Mouse (Mus musculus) gastrocnemius, postnatal 4 days (tissue): ENCODE results near the gene Gpr152. TPM values are rescaled to one million over a fixed set of nuclear protein-coding genes. Genes with fewer than 3 reads are reported as not detected.
A peak's percentile ranks its signal among the peaks of the same experiment; 100 is the strongest.

Source experiments
- DNase-seq, 2 experiments: peaks; one replicate each; pipeline ENCODE4 v3.0.0; 2021 to 2022; ENCODE audit warnings: low spot score in 2 of 2, mixed read lengths in 2 of 2
- total RNA-seq, 2 experiments: library from RNA; stranded (reverse); gene quantifications; 2 replicates each; pipeline ENCODE4 v1.2.3; 2021

The Gpr152 gene
- total RNA-seq, 2 experiments from 2014 or later: not detected

GRCm38 (mm10) chr19:4169810-4170209 is 30.2 kb downstream of the Gpr152 start:
- no peak for DNase-seq

DNA sequence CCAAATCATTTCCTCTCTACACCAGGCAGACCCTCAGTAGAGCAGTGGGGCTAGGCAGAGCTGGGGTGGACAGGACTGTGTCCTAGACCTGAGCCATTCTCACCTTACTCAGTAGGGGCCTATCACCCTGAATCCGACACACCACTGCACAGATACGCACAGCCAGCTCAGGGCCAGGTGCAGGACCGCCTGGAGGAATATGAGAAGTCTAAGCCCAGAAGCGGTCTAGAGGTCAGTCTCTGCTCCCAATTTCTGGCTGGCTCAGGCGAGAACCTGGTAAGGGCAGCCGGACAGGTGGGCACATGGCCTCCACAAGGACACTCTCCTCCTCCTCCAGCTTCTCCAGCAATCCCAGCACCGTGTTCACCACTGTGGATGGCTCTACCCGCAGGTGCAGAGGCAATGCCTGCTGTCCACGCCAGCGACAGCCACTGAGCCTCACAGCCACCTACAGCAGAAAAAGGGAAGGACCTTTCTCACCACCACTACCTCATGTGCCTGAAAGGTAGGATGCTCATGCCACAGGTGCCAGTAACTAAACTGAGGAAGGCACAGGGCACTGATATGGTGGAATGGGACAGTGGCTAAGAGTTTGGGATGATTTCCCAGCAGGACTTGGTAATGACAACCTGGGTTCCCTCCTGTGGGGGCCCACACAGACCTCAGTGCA is 31.3 kb downstream of the Gpr152 start:
- no peak for DNase-seq

- DNase-seq: peak in 1 of 2 experiments; percentile 61
Measured at GRCm38 (mm10) chr19:4171393-4172290, 32.1 kb downstream of the Gpr152 start.

- DNase-seq: no peak
Measured at GRCm38 (mm10) chr19:4172925-4173324, 33.3 kb downstream of the Gpr152 start.

GRCm38 (mm10) chr19:4175368-4175947 is 35.9 kb downstream of the Gpr152 start, which contains the start of gene Carns1:
TSS of gene Carns1 (minus strand) at chr19:4175479.
- no peak for DNase-seq

DNA sequence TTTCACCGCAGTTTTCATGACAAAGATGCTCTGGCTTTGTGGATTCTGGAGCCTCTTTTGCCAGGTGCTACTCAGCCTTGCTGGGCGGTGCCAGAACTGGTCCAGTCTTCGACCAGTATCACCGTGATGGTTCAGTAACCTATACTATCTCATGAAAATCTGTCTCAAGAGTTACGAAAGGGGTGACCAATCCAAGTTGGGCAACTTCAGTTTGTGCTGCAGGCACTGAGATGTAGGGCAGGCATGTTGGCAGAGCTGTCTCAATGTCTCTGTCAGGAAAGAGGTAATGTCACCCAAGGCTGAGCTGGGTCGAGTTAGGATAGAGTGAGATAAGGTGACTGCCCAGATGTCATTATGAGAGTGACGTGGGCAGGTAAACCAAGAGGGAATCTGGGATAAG is 40.8 kb downstream of the Gpr152 start:
- no peak for DNase-seq

DNA sequence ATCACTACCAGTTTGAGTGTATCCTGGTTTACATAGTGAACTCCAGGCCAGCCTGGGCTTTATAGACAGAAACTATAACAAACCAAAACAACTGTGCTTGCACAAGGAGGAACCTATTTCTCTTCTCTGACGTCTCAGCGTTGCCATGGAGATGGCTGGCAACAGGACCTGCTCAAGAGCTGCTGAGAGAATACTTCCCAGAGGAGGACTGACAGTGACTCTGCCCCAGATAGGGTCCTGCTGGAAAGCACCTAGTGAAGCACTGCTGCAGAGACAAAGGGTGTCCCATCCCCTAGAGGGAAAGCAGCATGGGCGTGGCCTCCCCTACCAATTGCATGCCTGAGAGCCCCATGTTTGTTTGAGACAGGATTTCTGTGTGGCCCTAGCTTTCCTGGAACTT is 42.3 kb downstream of the Gpr152 start:
- no peak for DNase-seq

- DNase-seq: no peak
Measured at GRCm38 (mm10) chr19:4183689-4184088, 44.1 kb downstream of the Gpr152 start.

GRCm38 (mm10) chr19:4184976-4185975 is 45.7 kb downstream of the Gpr152 start:
- DNase-seq: no peak

DNA sequence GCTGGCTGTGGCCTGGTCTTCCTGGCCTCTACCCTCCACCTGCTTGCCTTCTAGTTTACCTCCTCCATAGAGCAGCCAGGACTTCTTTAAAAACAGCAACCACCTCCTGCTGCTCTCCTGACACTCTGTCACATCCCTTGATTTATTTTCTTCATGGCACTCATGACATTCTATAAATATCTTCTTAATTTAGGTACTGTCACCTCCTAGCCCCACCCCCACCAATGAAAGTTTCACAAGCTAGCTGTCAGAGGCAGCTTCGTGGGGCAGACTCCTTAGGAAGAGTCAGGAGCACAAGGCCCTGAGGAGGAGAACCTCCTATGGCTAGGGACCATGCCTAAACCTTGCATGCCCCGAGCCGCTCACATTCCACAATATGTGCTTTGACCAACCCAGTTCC is 47.7 kb downstream of the Gpr152 start:
- no peak for DNase-seq

- DNase-seq: no peak
Measured at GRCm38 (mm10) chr19:4189051-4189620, 49.5 kb downstream of the Gpr152 start.

DNA sequence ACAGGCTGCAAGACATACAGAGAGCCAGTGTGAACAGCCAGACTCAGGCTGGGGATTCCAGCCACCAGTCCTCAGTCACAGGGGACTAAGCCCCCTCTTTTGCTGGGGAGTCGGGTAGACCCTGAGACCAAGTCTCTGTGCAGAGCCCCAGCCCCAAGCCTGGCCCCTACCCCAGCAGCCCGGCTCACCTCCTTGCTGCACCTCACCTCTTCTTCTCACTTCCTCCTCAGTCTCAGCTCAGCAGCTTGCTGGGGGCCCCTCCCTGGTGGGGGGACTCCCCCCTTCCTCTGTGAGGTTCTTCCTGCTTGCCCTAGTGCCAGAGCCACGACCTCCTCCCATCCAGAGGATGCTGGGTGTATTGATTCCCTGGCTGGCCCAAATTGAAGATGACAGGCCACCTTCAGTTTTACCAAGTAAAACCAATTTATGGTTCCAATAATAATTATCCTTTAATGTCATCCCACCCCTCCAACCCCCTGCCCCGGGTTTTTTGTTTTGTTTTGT is 51.3 kb downstream of the Gpr152 start, which contains the start of gene Tbc1d10c:
Gene Tbc1d10c, minus strand, starts transcription at position 454 of the 504 bp plus-strand sequence.
- DNase-seq: no peak

- DNase-seq: peak; percentile 98 to 99
Measured at GRCm38 (mm10) chr19:4191528-4192250, 52.1 kb downstream of the Gpr152 start, which contains the start of gene Ppp1ca. TSS of gene Ppp1ca (plus strand) at chr19:4192065.

- no peak for DNase-seq
Measured at GRCm38 (mm10) chr19:4192251-4192985, 52.8 kb downstream of the Gpr152 start.

DNA sequence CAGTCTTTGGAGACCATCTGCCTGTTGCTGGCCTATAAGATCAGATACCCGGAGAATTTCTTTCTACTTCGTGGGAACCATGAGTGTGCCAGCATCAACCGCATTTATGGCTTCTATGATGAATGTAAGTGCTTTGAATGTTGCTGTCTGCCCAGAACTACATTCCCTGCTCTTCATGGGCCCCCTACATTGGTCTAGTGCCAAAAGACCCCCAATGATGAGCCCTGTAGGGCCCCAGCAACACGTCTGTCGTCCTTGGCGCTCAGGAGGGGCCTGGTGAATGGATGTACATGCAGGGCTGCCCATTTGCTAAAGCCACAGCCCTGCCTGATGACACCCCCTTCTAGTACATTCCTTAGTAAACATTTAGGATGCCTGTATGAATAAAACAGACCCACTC is 53.5 kb downstream of the Gpr152 start:
- no peak for DNase-seq

- no peak for DNase-seq
Measured at GRCm38 (mm10) chr19:4194021-4194724, 54.6 kb downstream of the Gpr152 start.

GRCm38 (mm10) chr19:4194776-4195650 is 55.4 kb downstream of the Gpr152 start:
- DNase-seq: no peak
